Mouse (Mus musculus) forebrain, embryonic 14.5 days (tissue): ENCODE measurements at regions not wholly inside any gene's neighbourhood (a gene's known extent, or its start where the extent isn't known, plus 50 kb on each side); places are given as distances from the start of the nearest gene placed in this dataset.

Source experiments
- ATAC-seq: fragments of 200-750 bp; cut with Nextera tagmentation; 2 replicates; pipeline ENCODE4 v1.8.0; 2017; ENCODE audit warnings: mild to moderate bottlenecking, moderate library complexity
- DNase-seq: peaks from one replicate; pipeline ENCODE4 v3.0.0-alpha.2; 2015; ENCODE audit warnings: low spot score
- H3K27ac ChIP-seq: fragments of 300-500 bp; sonication (generic); 2 replicates; pipeline ENCODE4 v1.5.1; 2014; ENCODE audit warnings: low read depth, mild to moderate bottlenecking, control low read depth, low read length, moderate library complexity
- H3K27me3 ChIP-seq: fragments of 300-500 bp; sonication (generic); replicated peaks from 2 replicates; pipeline ENCODE4 v1.6.1; 2014; ENCODE audit warnings: low read length, control low read depth, mixed read lengths; ENCODE audit not compliant: control insufficient read depth, insufficient read depth
- H3K36me3 ChIP-seq: fragments of 300-500 bp; sonication (generic); 2 replicates; pipeline ENCODE4 v1.6.1; 2014; ENCODE audit warnings: low read length, control low read depth; ENCODE audit not compliant: control insufficient read depth, insufficient read depth
- H3K4me1 ChIP-seq: fragments of 300-500 bp; sonication (generic); 2 replicates; pipeline ENCODE4 v1.6.1; 2014; ENCODE audit warnings: antibody characterized with exemption, low read length, control low read depth; ENCODE audit not compliant: control insufficient read depth, insufficient read depth
- H3K4me2 ChIP-seq: fragments of 300-500 bp; sonication (generic); 2 replicates; pipeline ENCODE4 v1.6.1; 2014; ENCODE audit warnings: mild to moderate bottlenecking, control low read depth, low read length
- H3K4me3 ChIP-seq: fragments of 300-500 bp; sonication (generic); 2 replicates; pipeline ENCODE4 v1.5.1; 2014; ENCODE audit warnings: low read depth, low read length, control low read depth
- H3K9ac ChIP-seq: fragments of 300-500 bp; sonication (generic); 2 replicates; pipeline ENCODE4 v1.6.1; 2014; ENCODE audit warnings: mild to moderate bottlenecking, low read length, control low read depth, moderate library complexity
- H3K9me3 ChIP-seq: fragments of 300-500 bp; sonication (generic); replicated peaks from 2 replicates; pipeline ENCODE4 v1.6.1; 2016; ENCODE audit warnings: low read length, control low read depth, mixed read lengths; ENCODE audit not compliant: control insufficient read depth
- WGBS: fragments of 180-500 bp; shearing (Covaris S2); extraction: QIAGEN DNeasy Blood & Tissue Kit; methylation state at CpG from one replicate; pipeline ENCODE4 v1.1.7; 2014; 5-methylcytosine and 5-hydroxymethylcytosine counted together

DNA sequence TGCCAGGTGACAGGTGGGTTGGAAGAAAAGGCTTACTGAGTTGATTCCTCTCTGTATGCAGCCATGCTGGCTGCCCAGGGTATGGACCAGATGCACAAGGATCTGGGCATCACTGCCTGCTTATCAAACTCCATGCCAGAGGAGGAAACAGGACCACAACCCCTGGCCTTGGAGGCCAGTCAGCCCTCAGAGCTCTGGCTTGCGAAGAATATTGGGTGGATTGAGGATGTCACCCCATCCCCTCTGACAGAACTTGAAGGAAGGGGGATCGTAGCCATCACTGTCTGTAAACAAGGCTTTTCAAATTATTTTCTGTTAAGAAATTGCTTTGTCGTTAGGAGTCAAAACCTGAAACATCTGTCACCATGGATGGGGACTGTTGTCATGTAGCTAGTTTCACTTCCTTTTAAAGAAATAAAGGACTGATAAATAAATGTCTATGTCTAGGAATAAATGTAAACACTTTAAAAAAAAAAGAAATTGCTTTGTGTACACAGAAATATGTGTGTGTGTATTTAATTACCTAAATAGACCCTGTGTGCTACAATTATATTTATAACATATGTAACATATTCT lies 55.0 kb upstream of the Tbl1xr1 start:
- WGBS, result 92% methylated on average over 3 of the region's 3 CpGs
- Histone ChIP-seq H3K9me3 (no peaks in the 10 kb centered on the region), H3K4me3 (no peak overlapping the region), H3K9ac (no peak overlapping the region), H3K36me3 (no peaks in the 10 kb centered on the region), H3K27ac (no peak overlapping the region), H3K4me1 (no peaks in the 10 kb centered on the region), H3K4me2 (no peak overlapping the region), H3K27me3 (no peaks in the 10 kb centered on the region)
- DNase-seq (no peak), ATAC-seq (no peak)

DNA sequence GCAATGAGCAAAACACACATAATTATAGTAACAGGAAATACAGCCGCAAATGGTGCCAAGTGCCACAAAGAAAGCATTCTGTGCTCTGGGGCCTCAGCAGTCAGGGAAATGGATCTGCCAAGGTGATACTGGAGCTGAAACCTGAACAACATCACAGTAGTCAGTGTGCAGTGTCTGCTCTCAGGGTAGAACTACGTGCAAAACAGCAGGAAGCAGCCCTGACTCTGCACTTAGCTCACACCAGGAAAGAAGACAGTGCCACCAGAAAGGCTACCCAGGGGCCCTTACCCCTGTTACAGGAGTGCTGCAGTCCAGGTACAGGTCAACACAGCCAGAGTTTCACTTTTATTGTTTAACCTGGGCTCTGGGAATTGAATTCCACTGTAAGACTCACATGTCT lies 54.0 kb upstream of the Tbl1xr1 start:
- no peaks in the 10 kb centered on the region for H3K9me3 ChIP-seq
- WGBS, result 70% methylated on average over 2 of the region's 2 CpGs
- no peak for ATAC-seq

DNA sequence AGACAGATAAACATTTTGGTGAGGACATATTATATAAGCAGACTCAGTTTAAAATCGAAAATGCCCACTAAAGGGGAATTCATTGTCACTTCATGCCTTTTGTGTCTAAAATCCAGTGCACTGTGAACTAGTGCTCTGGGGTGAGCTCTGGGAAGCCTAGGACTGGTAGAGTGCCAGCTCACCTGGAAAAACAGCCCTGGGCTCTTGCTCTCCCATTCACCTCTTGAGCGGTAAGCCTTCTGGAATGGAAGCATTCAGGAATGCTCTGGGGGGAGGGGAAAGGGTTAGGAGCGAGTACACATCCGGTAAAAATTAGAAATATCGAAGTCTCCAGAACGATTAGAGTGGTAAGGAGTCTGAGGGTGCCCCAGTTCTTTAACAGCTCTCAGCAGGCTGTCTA lies 53.4 kb upstream of the Tbl1xr1 start:
- ATAC-seq, result no peak
- H3K9ac ChIP-seq, result no peak overlapping the region
- DNase-seq, result no peak
- 75% methylated on average over 6 of the region's 6 CpGs for WGBS
- H3K4me2 ChIP-seq, result no peak overlapping the region
- no peaks in the 10 kb centered on the region for H3K27me3 ChIP-seq
- no peaks in the 10 kb centered on the region for H3K9me3 ChIP-seq
- no peak overlapping the region for H3K27ac ChIP-seq
- no peak overlapping the region for H3K4me3 ChIP-seq
- H3K36me3 ChIP-seq, result no peaks in the 10 kb centered on the region
- no peaks in the 10 kb centered on the region for H3K4me1 ChIP-seq

More for the DNA sequence above, 54.0 kb upstream of the Tbl1xr1 start:
- Histone ChIP-seq H3K27ac (no peak overlapping the region), H3K27me3 (no peaks in the 10 kb centered on the region), H3K4me1 (no peaks in the 10 kb centered on the region), H3K9ac (no peak overlapping the region), H3K4me2 (no peak overlapping the region), H3K4me3 (no peak overlapping the region), H3K36me3 (no peaks in the 10 kb centered on the region)
- DNase-seq, result no peak

- Histone ChIP-seq H3K27ac (no peak overlapping the region), H3K4me2 (no peak overlapping the region), H3K4me3 (no peak overlapping the region), H3K9ac (no peak overlapping the region), H3K27me3 (no peaks in the 10 kb centered on the region), H3K9me3 (no peaks in the 10 kb centered on the region), H3K36me3 (no peaks in the 10 kb centered on the region), H3K4me1 (no peaks in the 10 kb centered on the region)
- no peak for DNase-seq
- WGBS, result 72% methylated on average over 5 of the region's 5 CpGs
- no peak for ATAC-seq
These were observed 52.9 kb upstream of the Tbl1xr1 start for GRCm38 (mm10) chr3:22023551-22023950.

DNA sequence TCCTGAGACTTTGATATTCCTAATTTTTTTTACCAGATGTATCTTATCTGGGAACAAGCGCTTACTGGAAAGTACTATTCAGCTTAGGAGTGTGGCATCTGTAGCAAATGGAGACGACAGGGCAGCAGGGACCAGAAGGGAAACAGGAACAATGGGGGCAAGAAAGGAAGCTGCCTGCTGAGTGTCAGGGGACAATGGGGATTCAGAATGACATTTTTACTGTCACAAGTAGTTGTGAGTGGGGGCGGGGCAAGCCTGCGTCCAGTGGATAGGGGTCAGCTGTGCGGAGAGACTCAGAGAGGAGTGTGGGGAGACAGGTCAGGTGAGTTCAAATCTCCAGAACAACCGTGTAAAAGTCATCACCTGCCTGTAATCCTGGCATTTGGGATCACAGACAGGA lies 52.3 kb upstream of the Tbl1xr1 start:
- WGBS, result 30% methylated on average over 6 of the region's 6 CpGs
- Histone ChIP-seq H3K9ac (no peak overlapping the region), H3K36me3 (no peaks in the 10 kb centered on the region), H3K4me2 (no peak overlapping the region), H3K9me3 (no peaks in the 10 kb centered on the region), H3K4me1 (no peaks in the 10 kb centered on the region), H3K27ac (no peak overlapping the region), H3K4me3 (no peak overlapping the region), H3K27me3 (no peaks in the 10 kb centered on the region)
- DNase-seq (no peak), ATAC-seq (no peak)

DNA sequence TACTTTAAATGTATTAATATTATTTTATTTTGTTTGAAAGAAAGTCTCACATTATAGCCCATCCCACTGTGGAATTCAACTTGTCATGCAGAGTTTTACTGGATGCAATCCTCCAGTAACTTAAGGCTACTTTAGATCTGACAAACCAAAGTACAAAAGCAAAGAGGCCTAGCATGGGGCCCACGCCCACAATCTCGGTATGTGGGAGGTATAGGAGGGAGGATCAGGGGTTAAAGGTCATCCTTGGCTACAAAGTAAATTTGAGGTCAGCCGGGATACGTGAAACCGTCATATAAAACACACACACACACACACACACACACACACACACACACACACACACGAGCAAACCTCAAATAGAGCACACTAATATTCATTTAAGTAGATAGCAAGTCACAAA lies 51.3 kb upstream of the Tbl1xr1 start:
- Histone ChIP-seq H3K4me3 (no peak overlapping the region), H3K27ac (no peak overlapping the region), H3K9me3 (no peaks in the 10 kb centered on the region), H3K36me3 (no peaks in the 10 kb centered on the region), H3K9ac (no peak overlapping the region), H3K4me2 (no peak overlapping the region), H3K4me1 (no peaks in the 10 kb centered on the region), H3K27me3 (no peaks in the 10 kb centered on the region)
- ATAC-seq (no peak), DNase-seq (no peak)
- 48% methylated on average over 6 of the region's 6 CpGs for WGBS

GRCm38 (mm10) chr3:22025615-22026014 lies 50.8 kb upstream of the Tbl1xr1 start:
- H3K27me3 ChIP-seq, result no peaks in the 10 kb centered on the region
- H3K36me3 ChIP-seq, result no peaks in the 10 kb centered on the region
- no peaks in the 10 kb centered on the region for H3K9me3 ChIP-seq
- 77% methylated on average over 8 of the region's 8 CpGs for WGBS
- no peaks in the 10 kb centered on the region for H3K4me1 ChIP-seq
- H3K4me2 ChIP-seq, result no peak overlapping the region
- H3K27ac ChIP-seq, result no peak overlapping the region
- no peak overlapping the region for H3K4me3 ChIP-seq
- DNase-seq (no peak), ATAC-seq (no peak)
- H3K9ac ChIP-seq, result no peak overlapping the region
